Mouse (Mus musculus) midbrain, embryonic 11.5 days (tissue): ENCODE measurements around the gene Nnat. TPM values are rescaled to one million over a fixed set of nuclear protein-coding genes. Genes with fewer than 3 reads are reported as not detected.
A peak's percentile ranks its signal among the peaks of the same experiment; 100 is the strongest.

Experiments
- ATAC-seq: fragments of 200-750 bp; cut with Nextera tagmentation; 2 replicates; pipeline ENCODE4 v1.8.0; 2017; ENCODE audit warnings: moderate TSS enrichment, moderate library complexity; ENCODE audit not compliant: low FRiP score
- DNase-seq: peaks from one replicate; pipeline ENCODE4 v3.0.0; 2015; ENCODE audit warnings: low spot score; ENCODE audit errors: missing footprints
- H3K27ac ChIP-seq: fragments of 300-500 bp; sonication (generic); 2 replicates; pipeline ENCODE4 v1.5.1; 2014; ENCODE audit warnings: low read depth, low read length
- H3K27me3 ChIP-seq: fragments of 300-500 bp; sonication (generic); 2 replicates; pipeline ENCODE4 v1.6.1; 2014; ENCODE audit warnings: mild to moderate bottlenecking, low read length, moderate library complexity, mixed read lengths; ENCODE audit not compliant: control insufficient read depth, insufficient read depth
- H3K36me3 ChIP-seq: fragments of 300-500 bp; sonication (generic); 2 replicates; pipeline ENCODE4 v1.6.1; 2014; ENCODE audit warnings: mild to moderate bottlenecking, low read length, moderate library complexity, mixed read lengths; ENCODE audit not compliant: control insufficient read depth, insufficient read depth
- H3K4me1 ChIP-seq: fragments of 300-500 bp; sonication (generic); 2 replicates; pipeline ENCODE4 v1.6.1; 2014; ENCODE audit warnings: low read length; ENCODE audit not compliant: control insufficient read depth, insufficient read depth
- H3K4me2 ChIP-seq: fragments of 300-500 bp; sonication (generic); 2 replicates; pipeline ENCODE4 v1.6.1; 2014; ENCODE audit warnings: mild to moderate bottlenecking, moderate library complexity
- H3K4me3 ChIP-seq: fragments of 300-500 bp; sonication (generic); 2 replicates; pipeline ENCODE4 v1.5.1; 2014; ENCODE audit warnings: low read depth, low read length
- H3K9ac ChIP-seq: fragments of 300-500 bp; sonication (generic); 2 replicates; pipeline ENCODE4 v1.6.1; 2014; ENCODE audit warnings: low read length
- H3K9me3 ChIP-seq: fragments of 300-500 bp; sonication (generic); 2 replicates; pipeline ENCODE4 v1.6.1; 2016; ENCODE audit warnings: low read length; ENCODE audit not compliant: control insufficient read depth
- WGBS: fragments of 180-500 bp; shearing (Covaris S2); extraction: QIAGEN DNeasy Blood & Tissue Kit; methylation state at CpG from one replicate; pipeline ENCODE4 v1.1.7; 2014; 5-methylcytosine and 5-hydroxymethylcytosine counted together
- microRNA-seq: library from miRNA; unstranded; fragments of <30 nt; microRNA quantifications from one replicate; pipeline ENCODE4, GENCODE M21; 2017
- polyA plus RNA-seq: library from polyadenylated mRNA; unstranded; fragments of >200 nt; fragmentation: Nextera tagmentation; extraction: Ambion mirVana; gene quantifications from 2 replicates; pipeline ENCODE4 v1.2.1, GENCODE M21; 2014

The Nnat gene
- polyA plus RNA-seq, 1 experiment from 2014 or later: 1,391 TPM

DNA sequence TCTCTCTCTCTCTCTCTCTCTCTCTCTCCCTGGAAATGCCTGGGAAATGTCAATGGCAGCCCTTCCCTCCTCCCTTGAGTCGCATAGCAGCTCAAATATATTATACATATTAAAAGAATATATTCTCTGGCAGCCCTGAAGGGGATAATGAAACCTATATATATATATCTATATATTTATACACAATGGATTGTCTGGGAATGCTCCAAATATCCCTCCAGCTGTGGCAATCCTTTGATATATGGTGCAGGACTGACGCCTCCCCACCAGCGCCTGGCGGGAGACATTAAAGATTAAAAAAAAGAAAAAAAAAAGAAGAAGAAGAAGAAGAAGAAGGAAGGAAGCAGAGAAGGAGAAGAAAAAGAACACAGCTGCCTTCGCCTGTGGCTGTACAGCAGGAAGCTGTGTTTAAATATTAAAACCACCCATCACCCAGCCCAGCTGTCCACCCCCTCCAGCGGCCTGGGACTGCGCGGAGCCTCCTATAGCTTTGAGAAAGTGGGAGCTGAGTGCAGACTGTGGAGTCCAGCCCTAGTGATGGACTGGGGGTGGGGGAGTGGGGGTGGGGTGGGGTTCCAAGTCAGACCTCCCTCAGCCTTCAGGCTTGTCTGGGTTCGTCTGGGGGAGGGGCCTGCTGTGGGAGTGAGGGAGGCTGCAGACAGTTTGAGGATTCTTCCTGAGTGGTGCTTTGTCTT, 47.8 kb downstream of the Nnat start:
- DNase-seq (no peak), ATAC-seq (no peak)
- WGBS: 67% methylated on average over 9 of the region's 9 CpGs
- no peak overlapping the region for H3K9ac ChIP-seq
- H3K4me1 ChIP-seq: 0 out of 2 replicates have a peak, but pooled peaks cover 2% of the 10 kb centered on the region
- no peaks in the 10 kb centered on the region for H3K27me3 ChIP-seq
- H3K27ac ChIP-seq: no peak overlapping the region
- no peaks in the 10 kb centered on the region for H3K9me3 ChIP-seq
- no peaks in the 10 kb centered on the region for H3K36me3 ChIP-seq
- H3K4me3 ChIP-seq: no peak overlapping the region
- H3K4me2 ChIP-seq: no peak overlapping the region

GRCm38 (mm10) chr2:157611735-157612134, 51.9 kb downstream of the Nnat start:
- DNase-seq: no peak
- H3K9ac ChIP-seq: no peak overlapping the region
- WGBS: 73% methylated on average over 3 of the region's 3 CpGs
- H3K4me1 ChIP-seq: peaks cover 10% of the 10 kb centered on the region
- no peaks in the 10 kb centered on the region for H3K9me3 ChIP-seq
- ATAC-seq: no peak
- H3K36me3 ChIP-seq: no peaks in the 10 kb centered on the region
- no peak overlapping the region for H3K4me2 ChIP-seq
- no peak overlapping the region for H3K4me3 ChIP-seq
- H3K27ac ChIP-seq: no peak overlapping the region
- no peaks in the 10 kb centered on the region for H3K27me3 ChIP-seq

Small RNAs within 50 kb of the gene (microRNA-seq; reads per million reads assigned to microRNA genes)
- gene Gm23134: 40.9 reads per million, percentile 43 among the genes with 10 or more reads in this experiment

Other genes starting within 250 kb of the Nnat start
- gene Ghrh, start 212.6 kb upstream of the Nnat start, polyA plus RNA-seq: 0.48 and 1.6 TPM in 2 replicates
- gene Manbal, start 192.5 kb upstream of the Nnat start, polyA plus RNA-seq: 34.7 and 35.9 TPM in 2 replicates
- gene Src, start 141.6 kb upstream of the Nnat start, polyA plus RNA-seq: 11.2 and 14.0 TPM in 2 replicates
- 110 and 117 TPM in 2 replicates for gene Blcap, start 11.2 kb downstream of the Nnat start, polyA plus RNA-seq
- gene Ctnnbl1, start 177.3 kb downstream of the Nnat start, polyA plus RNA-seq: 98.8 and 109 TPM in 2 replicates